Mouse (Mus musculus) stomach, postnatal 0 days (tissue): ENCODE measurements around the gene Endou. TPM values are rescaled to one million over a fixed set of nuclear protein-coding genes. Genes with fewer than 3 reads are reported as not detected.

ENCODE experiments used
- ATAC-seq: fragments of 200-750 bp; cut with Nextera tagmentation; 2 replicates; pipeline ENCODE4 v1.8.0; 2017; ENCODE audit not compliant: low FRiP score, low TSS enrichment
- DNase-seq: peaks from one replicate; pipeline ENCODE4 v3.0.0-alpha.2; 2016; ENCODE audit warnings: low spot score
- H3K27ac ChIP-seq: fragments of 300-500 bp; sonication (generic); replicated peaks from 2 replicates; pipeline ENCODE4 v1.5.1; 2014; ENCODE audit warnings: mild to moderate bottlenecking, control low read depth
- H3K27me3 ChIP-seq: fragments of 300-500 bp; sonication (generic); 2 replicates; pipeline ENCODE4 v1.6.1; 2014; ENCODE audit warnings: low read length; ENCODE audit not compliant: control insufficient read depth, insufficient read depth
- H3K36me3 ChIP-seq: fragments of 300-500 bp; sonication (generic); 2 replicates; pipeline ENCODE4 v1.6.1; 2014; ENCODE audit warnings: low read length, mixed read lengths; ENCODE audit not compliant: control insufficient read depth, insufficient read depth
- H3K4me1 ChIP-seq: fragments of 300-500 bp; sonication (generic); replicated peaks from 2 replicates; pipeline ENCODE4 v1.6.1; 2014; ENCODE audit warnings: antibody characterized with exemption; ENCODE audit not compliant: control insufficient read depth, insufficient read depth
- H3K4me2 ChIP-seq: fragments of 300-500 bp; sonication (generic); replicated peaks from 2 replicates; pipeline ENCODE4 v1.6.1; 2014; ENCODE audit warnings: low read depth, mild to moderate bottlenecking, control low read depth, moderate library complexity
- H3K4me3 ChIP-seq: fragments of 300-500 bp; sonication (generic); 2 replicates; pipeline ENCODE4 v1.5.1; 2014; ENCODE audit warnings: low read depth, low read length, control low read depth
- H3K9ac ChIP-seq: fragments of 300-500 bp; sonication (generic); 2 replicates; pipeline ENCODE4 v1.6.1; 2014; ENCODE audit warnings: mild to moderate bottlenecking, low read length, control low read depth, mixed read lengths
- H3K9me3 ChIP-seq: fragments of 300-500 bp; sonication (generic); 2 replicates; pipeline ENCODE4 v1.6.1; 2016; ENCODE audit warnings: low read length; ENCODE audit not compliant: control insufficient read depth
- CTCF ChIP-seq: IDR thresholded peaks from 2 replicates; pipeline ENCODE4 v1.5.1; 2016; ENCODE audit warnings: antibody characterized with exemption, low read depth, mild to moderate bottlenecking, moderate library complexity
- EP300 ChIP-seq: optimal IDR thresholded peaks from 2 replicates; pipeline ENCODE3; 2016; ENCODE audit warnings: antibody characterized with exemption
- WGBS: fragments of 180-500 bp; shearing (Covaris S2); extraction: QIAGEN DNeasy Blood & Tissue Kit; methylation state at CpG from one replicate; pipeline ENCODE4 v1.1.7; 2014; 5-methylcytosine and 5-hydroxymethylcytosine counted together
- polyA plus RNA-seq: library from polyadenylated mRNA; unstranded; fragments of >200 nt; fragmentation: Nextera tagmentation; extraction: Ambion mirVana; gene quantifications from 2 replicates; pipeline ENCODE4 v1.2.1, GENCODE M21; 2015

Gene Endou
- polyA plus RNA-seq, 1 experiment from 2014 or later, result 37.0 TPM

GRCm38 (mm10) chr15:97696616-97697015, 34.5 kb downstream of the Endou start:
- Histone ChIP-seq H3K4me3 (no peak overlapping the region), H3K4me1 (no peaks in the 10 kb centered on the region), H3K9ac (no peak overlapping the region), H3K27ac (no peak overlapping the region), H3K4me2 (no peak overlapping the region), H3K27me3 (no peaks in the 10 kb centered on the region), H3K36me3 (peaks cover 19% of the 10 kb centered on the region; the same call in 1 of the 2 replicates), H3K9me3 (no peaks in the 10 kb centered on the region)
- 89% methylated on average over 10 of the region's 10 CpGs for WGBS
- TF ChIP-seq CTCF (no peak), EP300 (no peak)
- DNase-seq, result no peak
- ATAC-seq, result no peak

GRCm38 (mm10) chr15:97693411-97693810, 37.7 kb downstream of the Endou start:
- Histone ChIP-seq H3K4me2 (no peak overlapping the region), H3K36me3 (peaks cover 20% of the 10 kb centered on the region), H3K27me3 (no peaks in the 10 kb centered on the region), H3K9ac (no peak overlapping the region), H3K27ac (no peak overlapping the region), H3K4me3 (no peak overlapping the region), H3K4me1 (no peaks in the 10 kb centered on the region), H3K9me3 (no peaks in the 10 kb centered on the region)
- no peak for ATAC-seq
- TF ChIP-seq CTCF, result no peak
- no peak for TF ChIP-seq EP300
- WGBS, result 87% methylated on average over 5 of the region's 5 CpGs
- DNase-seq, result no peak

- Histone ChIP-seq H3K4me3 (no peak overlapping the region), H3K4me1 (no peaks in the 10 kb centered on the region), H3K36me3 (peaks cover 16% of the 10 kb centered on the region), H3K27ac (no peak overlapping the region), H3K27me3 (no peaks in the 10 kb centered on the region), H3K9ac (no peak overlapping the region), H3K9me3 (no peaks in the 10 kb centered on the region), H3K4me2 (no peak overlapping the region)
- 93% methylated on average over 9 of the region's 9 CpGs for WGBS
- TF ChIP-seq EP300 (no peak), CTCF (no peak)
- DNase-seq (no peak), ATAC-seq (no peak)
Observed at GRCm38 (mm10) chr15:97684118-97684517, 47.0 kb downstream of the Endou start.

DNA sequence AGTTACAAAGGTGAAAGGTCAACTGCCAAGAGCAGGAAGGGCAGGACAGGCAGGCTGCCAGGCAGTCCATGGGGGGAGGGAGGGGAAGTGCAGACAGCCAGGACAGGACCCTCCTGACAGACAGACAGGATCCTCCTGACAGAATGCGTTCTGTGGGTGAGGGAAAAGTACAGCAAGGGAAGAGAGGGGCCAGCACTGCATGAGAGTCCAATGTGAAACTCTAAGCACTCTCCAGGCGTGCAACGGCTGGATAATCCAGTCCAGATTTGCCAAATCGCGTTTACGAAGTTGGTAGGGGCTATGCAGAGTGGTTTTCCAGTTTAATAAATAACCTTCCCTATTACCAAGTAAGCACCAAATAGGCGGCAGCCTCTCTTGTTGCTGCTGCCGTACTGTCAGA, 49.1 kb downstream of the Endou start:
- H3K4me1 ChIP-seq, result no peaks in the 10 kb centered on the region
- no peak overlapping the region for H3K27ac ChIP-seq
- no peaks in the 10 kb centered on the region for H3K9me3 ChIP-seq
- H3K4me3 ChIP-seq, result no peak overlapping the region
- H3K9ac ChIP-seq, result no peak overlapping the region
- peaks cover 23% of the 10 kb centered on the region for H3K36me3 ChIP-seq
- DNase-seq, result no peak
- TF ChIP-seq EP300 (no peak), CTCF (no peak)
- no peak overlapping the region for H3K4me2 ChIP-seq
- ATAC-seq, result no peak
- 82% methylated on average over 8 of the region's 8 CpGs for WGBS
- H3K27me3 ChIP-seq, result no peaks in the 10 kb centered on the region

DNA sequence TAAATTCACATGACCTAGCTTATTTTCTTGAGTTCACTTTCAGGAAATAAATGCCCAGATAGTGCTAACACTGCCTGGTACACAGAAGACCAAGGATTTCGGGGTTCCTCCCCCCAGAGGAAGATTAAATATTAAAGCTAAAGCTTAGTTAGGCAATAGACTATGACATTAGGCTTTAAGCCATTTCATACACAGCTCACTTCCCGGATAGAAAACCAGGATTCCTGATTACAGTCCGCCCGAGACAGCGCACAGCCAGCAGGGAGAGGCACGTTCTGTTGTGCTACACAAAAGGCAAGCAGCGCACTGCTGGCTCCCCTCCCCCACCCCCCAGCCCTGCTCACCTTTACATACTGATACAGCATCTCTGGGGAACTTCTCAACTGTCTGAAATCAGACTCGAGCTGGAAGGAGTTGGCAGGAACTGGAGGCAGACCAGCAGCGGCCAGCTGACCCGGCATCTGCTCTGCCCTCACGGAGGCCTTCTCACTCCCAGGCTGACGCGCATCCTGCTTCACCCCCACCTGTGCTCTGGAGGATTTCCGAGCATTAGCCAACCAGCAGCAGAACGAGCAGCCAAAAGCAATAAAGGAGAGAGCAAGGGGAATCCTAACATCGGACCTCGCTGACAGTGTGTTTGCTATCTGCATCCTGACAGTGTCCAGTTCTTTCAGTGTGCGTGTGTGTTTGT, 51.0 kb downstream of the Endou start:
- Histone ChIP-seq H3K36me3 (peaks cover 20% of the 10 kb centered on the region), H3K27me3 (no peaks in the 10 kb centered on the region), H3K9ac (no peak overlapping the region), H3K4me2 (no peak overlapping the region), H3K27ac (no peak overlapping the region), H3K4me1 (no peaks in the 10 kb centered on the region), H3K4me3 (no peak overlapping the region), H3K9me3 (no peaks in the 10 kb centered on the region)
- 68% methylated on average over 18 of the region's 18 CpGs for WGBS
- 0 out of 2 replicates have a peak, but pooled peaks have one; percentile 42 for ATAC-seq
- peak; percentile 28 for DNase-seq
- TF ChIP-seq EP300, result no peak
- TF ChIP-seq CTCF, result no peak

- Histone ChIP-seq H3K9ac (no peak overlapping the region), H3K27me3 (no peaks in the 10 kb centered on the region), H3K4me1 (no peaks in the 10 kb centered on the region), H3K36me3 (peaks cover 23% of the 10 kb centered on the region), H3K9me3 (no peaks in the 10 kb centered on the region), H3K4me3 (no peak overlapping the region), H3K4me2 (no peak overlapping the region), H3K27ac (no peak overlapping the region)
- no peak for DNase-seq
- no peak for TF ChIP-seq CTCF
- TF ChIP-seq EP300, result no peak
- ATAC-seq, result no peak
- 88% methylated on average over 3 of the region's 3 CpGs for WGBS
Observed at GRCm38 (mm10) chr15:97677341-97677740, 53.8 kb downstream of the Endou start.
